7 mouse cellular contexts compared by ENCODE assay signal in the genomic region with DNA sequence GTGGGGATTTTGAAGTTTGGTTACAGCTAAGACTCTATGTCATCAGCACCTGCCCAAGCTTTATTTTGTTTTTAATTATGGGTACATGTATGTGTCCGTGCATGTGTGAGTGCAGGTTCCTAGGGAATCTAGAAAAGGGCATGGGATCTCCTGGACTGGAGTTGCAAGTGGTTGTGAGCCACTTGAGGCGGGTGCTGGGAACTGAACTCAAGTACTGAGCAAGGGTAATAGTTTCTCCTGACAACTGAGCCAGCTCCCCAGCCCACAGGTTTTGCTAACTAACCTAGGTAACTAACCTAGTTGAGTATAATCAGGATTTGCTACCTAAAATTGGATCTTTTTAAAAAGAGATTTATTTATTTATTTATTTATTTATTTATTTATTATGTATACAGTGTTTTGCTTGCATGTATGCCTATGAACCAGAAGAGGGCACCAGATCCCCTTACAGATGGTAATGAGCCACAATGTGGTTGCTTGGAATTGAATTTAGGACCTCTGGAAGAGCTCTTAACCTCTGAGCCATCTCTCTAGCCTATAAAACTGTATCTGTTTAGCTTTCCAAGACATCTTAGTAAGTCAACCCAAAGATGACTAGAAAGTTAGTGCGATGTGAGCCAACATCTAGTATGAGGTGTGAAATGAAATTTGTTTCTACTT. TPM values are rescaled to one million over a fixed set of nuclear protein-coding genes. Genes with fewer than 3 reads are reported as not detected.
DNase-seq lines count a peak whose midpoint lies in the region; ATAC-seq and TF ChIP-seq lines count a peak whose summit lies in the region.

No protein-coding gene starts in this region.

- no peak overlapping the region for H3K27ac ChIP-seq in kidney, postnatal 0 days
- H3K27ac ChIP-seq in MEL (ENCODE audit: control insufficient read depth, low read depth, low read length), result peak overlapping the region; percentile 45
- no peak overlapping the region for H3K27ac ChIP-seq in midbrain, postnatal 0 days (ENCODE audit: low read depth, low read length)

- no peak for TF ChIP-seq EP300 in MEL (IDR thresholded peaks at IDR 0.05; ENCODE audit: low read depth in 1 of 2, low read length in 2 of 2)

- H3K9me3 ChIP-seq in kidney, postnatal 0 days (replicated peaks; ENCODE audit: low read length), result no peaks in the 10 kb centered on the region
- no peaks in the 10 kb centered on the region for H3K9me3 ChIP-seq in MEL (replicated peaks; ENCODE audit: insufficient read depth, low read length)
- H3K9me3 ChIP-seq in midbrain, postnatal 0 days (ENCODE audit: low read length), result no peaks in the 10 kb centered on the region

- ATAC-seq in kidney, postnatal 0 days (replicated peaks; ENCODE audit: low FRiP score, low read depth), result no peak
- no peak for ATAC-seq in midbrain, postnatal 0 days (ENCODE audit: low FRiP score)

- H3K27me3 ChIP-seq in kidney, postnatal 0 days (ENCODE audit: insufficient read depth, low read length), result peaks cover 9% of the 10 kb centered on the region; the same call in 1 of the 2 replicates
- no peaks in the 10 kb centered on the region for H3K27me3 ChIP-seq in MEL (ENCODE audit: control insufficient read depth in 1 of 2, insufficient read depth in 2 of 2, low read length in 2 of 2)
- H3K27me3 ChIP-seq in midbrain, postnatal 0 days (ENCODE audit: insufficient read depth, low read length), result no peaks in the 10 kb centered on the region

- H3K4me1 ChIP-seq in kidney, postnatal 0 days (replicated peaks; ENCODE audit: insufficient read depth, low read length), result no peaks in the 10 kb centered on the region
- peaks cover 0 to 16% of the 10 kb centered on the region in 2 experiments; a peak in 2 of 4 replicates for H3K4me1 ChIP-seq in MEL (ENCODE audit: control insufficient read depth in 1 of 2, insufficient read depth in 2 of 2, low read length in 2 of 2)
- H3K4me1 ChIP-seq in midbrain, postnatal 0 days (ENCODE audit: insufficient read depth, low read length), result no peaks in the 10 kb centered on the region; the same call in 1 of the 2 replicates

- no peak overlapping the region for H3K4me3 ChIP-seq in kidney, postnatal 0 days (replicated peaks; ENCODE audit: low read depth, low read length)
- peak overlapping the region; percentile 48 to 62 for H3K4me3 ChIP-seq in MEL (ENCODE audit: control insufficient read depth in 1 of 2, insufficient read depth in 1 of 2, low read depth in 2 of 2, low read length in 2 of 2)
- H3K4me3 ChIP-seq in midbrain, postnatal 0 days (ENCODE audit: low read depth, low read length), result no peak overlapping the region

- no peak overlapping the region for H3K9ac ChIP-seq in kidney, postnatal 0 days (ENCODE audit: low read depth, low read length)
- H3K9ac ChIP-seq in MEL (ENCODE audit: control insufficient read depth, low read depth, low read length, poor library complexity, severe bottlenecking), result peak overlapping the region; percentile 38
- H3K9ac ChIP-seq in midbrain, postnatal 0 days (replicated peaks; ENCODE audit: low read length, poor library complexity, severe bottlenecking), result no peak overlapping the region

- no peaks in the 10 kb centered on the region for H3K79me2 ChIP-seq in MEL (ENCODE audit: control insufficient read depth, insufficient read depth, low read length, poor library complexity)

- no peak for TF ChIP-seq POLR2A in MEL (IDR thresholded peaks at IDR 0.05; ENCODE audit: control insufficient read depth in 1 of 2, insufficient read depth in 1 of 2, low read depth in 1 of 2, low read length in 2 of 2, poor library complexity in 1 of 2)

- TF ChIP-seq CTCF in kidney, postnatal 0 days (IDR thresholded peaks at IDR 0.05; ENCODE audit: low read depth), result peak; percentile 81
- peak; percentile 34 to 56 (median 51) for TF ChIP-seq CTCF in MEL (IDR thresholded peaks at IDR 0.05 in 2 of 3, conservative IDR thresholded peaks at IDR 0.05 in 1 of 3; ENCODE audit: control insufficient read depth in 1 of 3, insufficient read depth in 1 of 3, low read depth in 2 of 3, low read length in 3 of 3, poor library complexity in 1 of 3, severe bottlenecking in 1 of 3)
- peak; percentile 80 for TF ChIP-seq CTCF in midbrain, postnatal 0 days (IDR thresholded peaks at IDR 0.05)

- intact Hi-C loops in left cerebral cortex, postnatal 10 days (cut with DNase I), result loop anchor here (5.0 kb wide), 1 partner anchor 33 kb away; the partner anchor contains the start of gene Mob1b

- WGBS in kidney, postnatal 0 days, result 75% methylated on average over 3 of the region's 3 CpGs
- 77% methylated on average over 3 of the region's 3 CpGs for WGBS in midbrain, postnatal 0 days

- peak; percentile 67 for TF ChIP-seq RAD21 in MEL (IDR thresholded peaks at IDR 0.05; ENCODE audit: low read depth, low read length)

- H3K4me2 ChIP-seq in kidney, postnatal 0 days (ENCODE audit: low read length), result no peak overlapping the region
- H3K4me2 ChIP-seq in midbrain, postnatal 0 days (ENCODE audit: low read depth, low read length, poor library complexity, severe bottlenecking), result no peak overlapping the region

- peak; percentile 91 for DNase-seq in kidney, postnatal 0 days (ENCODE audit: low spot score)
- DNase-seq in kidney, adult 11 months, result no peak
- peak; percentile 82 for DNase-seq in MEL (ENCODE audit: low read depth, low spot score)
- peak; percentile 34 for DNase-seq in embryo, embryonic 11.5 days (ENCODE audit: low read depth, low spot score)
- DNase-seq in midbrain, postnatal 0 days (ENCODE audit: low spot score), result peak; percentile 82
- DNase-seq in left cerebral cortex, postnatal 10 days (ENCODE audit: extremely low spot score in 1 of 2, low spot score in 2 of 2), result no peak
- DNase-seq in thymus, postnatal 36 days, result no peak

- H3K36me3 ChIP-seq in kidney, postnatal 0 days (ENCODE audit: insufficient read depth, low read length), result no peaks in the 10 kb centered on the region
- peaks cover 0 to 11% of the 10 kb centered on the region in 2 experiments; a peak in 2 of 4 replicates for H3K36me3 ChIP-seq in MEL (ENCODE audit: control insufficient read depth in 1 of 2, insufficient read depth in 2 of 2, low read length in 2 of 2)
- no peaks in the 10 kb centered on the region for H3K36me3 ChIP-seq in midbrain, postnatal 0 days (ENCODE audit: insufficient read depth, low read length)

TF ChIP-seq in MEL, 35 proteins besides CTCF, POLR2A, EP300 and RAD21:
- peak; percentile 34 for TF ChIP-seq ZC3H11A (IDR thresholded peaks at IDR 0.05; ENCODE audit: low read depth, low read length)
- no peak for TF ChIP-seq RCOR1 (IDR thresholded peaks at IDR 0.05; ENCODE audit: low read depth, low read length)
- peak; percentile 53 for TF ChIP-seq SMC3 (IDR thresholded peaks at IDR 0.05; ENCODE audit: low read depth, low read length)
- no peak for TF ChIP-seq ETS1 (IDR thresholded peaks at IDR 0.05; ENCODE audit: low read depth, low read length)

RNA-seq across cellular contexts. Expression of gene Grsf1, which starts 13.4 kb away (rescaled TPM):
- polyA plus RNA-seq in kidney, postnatal 0 days (2015; fragmentation: Nextera tagmentation; extraction: Ambion mirVana), result 82.0 and 82.7 TPM in 2 replicates
- 49.4 and 50.0 TPM in 2 replicates for total RNA-seq in MEL (2012; rRNA removed)
- 10 to 100 TPM in 1 of 2 experiments, not detected in 1; 62.8 TPM for polyA plus RNA-seq in MEL (2012; ENCODE audit: insufficient read depth in 1 of 2, insufficient read length in 2 of 2, low read depth in 1 of 2, low replicate concordance in 2 of 2, missing spikeins in 1 of 2)
- total RNA-seq in midbrain, postnatal 0 days (2014; rRNA removed), result 58.0 and 60.3 TPM in 2 replicates
- polyA plus RNA-seq in midbrain, postnatal 0 days (2015; fragmentation: Nextera tagmentation; extraction: Ambion mirVana), result 54.1 and 54.6 TPM in 2 replicates
- 10 to 100 TPM; 79.8 to 84.1 TPM for total RNA-seq in left cerebral cortex, postnatal 10 days (2021)

RNA-seq across cellular contexts. Expression of gene Mob1b, which starts 31.2 kb away (rescaled TPM):
- polyA plus RNA-seq in kidney, postnatal 0 days (2015; fragmentation: Nextera tagmentation; extraction: Ambion mirVana), result 8.7 and 9.1 TPM in 2 replicates
- total RNA-seq in MEL (2012; rRNA removed), result 14.0 TPM in 2 replicates
- 10 to 100 TPM in 1 of 2 experiments, not detected in 1; 12.2 TPM for polyA plus RNA-seq in MEL (2012; ENCODE audit: insufficient read depth in 1 of 2, insufficient read length in 2 of 2, low read depth in 1 of 2, low replicate concordance in 2 of 2, missing spikeins in 1 of 2)
- 10.9 and 16.3 TPM in 2 replicates for total RNA-seq in midbrain, postnatal 0 days (2014; rRNA removed)
- polyA plus RNA-seq in midbrain, postnatal 0 days (2015; fragmentation: Nextera tagmentation; extraction: Ambion mirVana), result 5.9 and 7.5 TPM in 2 replicates
- total RNA-seq in left cerebral cortex, postnatal 10 days (2021), result 10 to 100 TPM; 32.3 to 35.2 TPM

Comparison
In these comparisons a context has a peak if more than half of its experiments do, and no peak if none do; other contexts are left out.
1. DNase-seq: peak in kidney, postnatal 0 days (single experiment), MEL (single experiment), embryo, embryonic 11.5 days (single experiment) and midbrain, postnatal 0 days (single experiment); none in kidney, adult 11 months (single experiment), left cerebral cortex, postnatal 10 days (0 of 2) and thymus, postnatal 36 days (0 of 2).
2. H3K4me3 ChIP-seq: peak in MEL (2 of 2); none in kidney, postnatal 0 days (single experiment) and midbrain, postnatal 0 days (single experiment).
3. Peak in every context shown above with its lines, with median percentiles within 50 percentile points of each other: CTCF ChIP-seq.